Mouse (Mus musculus): ENCODE data around the gene Tmem176b. TPM values are rescaled to one million over a fixed set of nuclear protein-coding genes. Genes with fewer than 3 reads are reported as not detected.
A peak's percentile ranks its signal among the peaks of the same experiment; 100 is the strongest.
"Not testable (repeated sequence)": the region's sequence is repeated elsewhere in the genome, so short reads cannot be mapped to it uniquely, and the experiment has no call there.

The Tmem176b gene
- total RNA-seq (2014; rRNA removed) = 81.9 and 108 TPM in 2 replicates
- polyA plus RNA-seq (2015; fragmentation: Nextera tagmentation; extraction: Ambion mirVana) = 148 and 152 TPM in 2 replicates

GRCm38 (mm10) chr6:48840973-48841625 is at the start of gene Tmem176b:
Tmem176b (minus strand) TSS chr6:48841496.
- Histone ChIP-seq H3K9ac (replicated peaks; ENCODE audit: low read length) (peak within 1 kb of the TSS; percentile 51), H3K4me3 (ENCODE audit: low read length) (peak within 1 kb of the TSS; percentile 34), H3K27ac (peak within 1 kb of the TSS; percentile 85), H3K36me3 (ENCODE audit: insufficient read depth, low read length) (no peaks in the 10 kb centered on the region), H3K9me3 (ENCODE audit: low read length) (no peaks in the 10 kb centered on the region), H3K4me1 (ENCODE audit: insufficient read depth, low read length) (peaks cover 11% of the 10 kb centered on the region), H3K4me2 (ENCODE audit: low read depth, low read length) (peak within 1 kb of the TSS; percentile 62), H3K27me3 (ENCODE audit: insufficient read depth, low read length) (no peaks in the 10 kb centered on the region)
- WGBS = 9% methylated on average over 6 of the region's 6 CpGs
- TF ChIP-seq CTCF (IDR thresholded peaks at IDR 0.05; ENCODE audit: low read depth) = no peak
- ATAC-seq = peak; percentile 94
- peak; percentile 95 for DNase-seq (ENCODE audit: low spot score)

GRCm38 (mm10) chr6:48876510-48877135 is 35.3 kb upstream of the Tmem176b start:
- Histone ChIP-seq H3K36me3 (ENCODE audit: insufficient read depth, low read length) (no peaks in the 10 kb centered on the region), H3K4me2 (ENCODE audit: low read depth, low read length) (no peak overlapping the region), H3K9me3 (ENCODE audit: low read length) (no peaks in the 10 kb centered on the region), H3K4me3 (ENCODE audit: low read length) (no peak overlapping the region), H3K27ac (no peak overlapping the region), H3K9ac (replicated peaks; ENCODE audit: low read length) (no peak overlapping the region), H3K27me3 (ENCODE audit: insufficient read depth, low read length) (no peaks in the 10 kb centered on the region), H3K4me1 (ENCODE audit: insufficient read depth, low read length) (no peaks in the 10 kb centered on the region)
- peak; percentile 49 for DNase-seq (ENCODE audit: low spot score)
- no peak for ATAC-seq
- no peak for TF ChIP-seq CTCF (IDR thresholded peaks at IDR 0.05; ENCODE audit: low read depth)
- WGBS = 46% methylated on average over 5 of the region's 5 CpGs

- H3K9me3 ChIP-seq (ENCODE audit: low read length) = no peaks in the 10 kb centered on the region
- H3K4me3 ChIP-seq (ENCODE audit: low read length) = no peak overlapping the region
- H3K9ac ChIP-seq (replicated peaks; ENCODE audit: low read length) = no peak overlapping the region
- no peaks in the 10 kb centered on the region for H3K27me3 ChIP-seq (ENCODE audit: insufficient read depth, low read length)
- no peak overlapping the region for H3K27ac ChIP-seq
- no peaks in the 10 kb centered on the region for H3K36me3 ChIP-seq (ENCODE audit: insufficient read depth, low read length)
- 81% methylated on average over 6 of the region's 6 CpGs for WGBS
- no peak overlapping the region for H3K4me2 ChIP-seq (ENCODE audit: low read depth, low read length)
- no peak for TF ChIP-seq CTCF (IDR thresholded peaks at IDR 0.05; ENCODE audit: low read depth)
- H3K4me1 ChIP-seq (ENCODE audit: insufficient read depth, low read length) = no peaks in the 10 kb centered on the region
- DNase-seq (ENCODE audit: low spot score) (no peak), ATAC-seq (no peak)
These were observed 34.2 kb upstream of the Tmem176b start for GRCm38 (mm10) chr6:48875515-48875914.

- WGBS = 82% methylated on average over 4 of the region's 4 CpGs
- no peaks in the 10 kb centered on the region for H3K4me1 ChIP-seq (ENCODE audit: insufficient read depth, low read length)
- H3K27me3 ChIP-seq (ENCODE audit: insufficient read depth, low read length) = no peaks in the 10 kb centered on the region
- no peak for TF ChIP-seq CTCF (IDR thresholded peaks at IDR 0.05; ENCODE audit: low read depth)
- no peak overlapping the region for H3K9ac ChIP-seq (replicated peaks; ENCODE audit: low read length)
- no peaks in the 10 kb centered on the region for H3K9me3 ChIP-seq (ENCODE audit: low read length)
- DNase-seq (ENCODE audit: low spot score) (no peak), ATAC-seq (no peak)
- no peak overlapping the region for H3K4me3 ChIP-seq (ENCODE audit: low read length)
- no peak overlapping the region for H3K4me2 ChIP-seq (ENCODE audit: low read depth, low read length)
- no peaks in the 10 kb centered on the region for H3K36me3 ChIP-seq (ENCODE audit: insufficient read depth, low read length)
- H3K27ac ChIP-seq = no peak overlapping the region
These were observed 33.3 kb upstream of the Tmem176b start for GRCm38 (mm10) chr6:48874576-48874975.

- Histone ChIP-seq H3K27ac (no peak within 1 kb of the TSS), H3K36me3 (ENCODE audit: insufficient read depth, low read length) (no peaks in the 10 kb centered on the region), H3K4me3 (ENCODE audit: low read length) (no peak within 1 kb of the TSS), H3K4me1 (ENCODE audit: insufficient read depth, low read length) (peaks cover under 1% of the 10 kb centered on the region; the same call in 1 of the 2 replicates), H3K4me2 (ENCODE audit: low read depth, low read length) (no peak within 1 kb of the TSS), H3K9ac (replicated peaks; ENCODE audit: low read length) (no peak within 1 kb of the TSS), H3K27me3 (ENCODE audit: insufficient read depth, low read length) (no peaks in the 10 kb centered on the region), H3K9me3 (ENCODE audit: low read length) (no peaks in the 10 kb centered on the region)
- DNase-seq (ENCODE audit: low spot score) = no peak
- no peak for TF ChIP-seq CTCF (IDR thresholded peaks at IDR 0.05; ENCODE audit: low read depth)
- WGBS = 83% methylated on average over 5 of the region's 5 CpGs
- no peak for ATAC-seq
These were observed 31.3 kb upstream of the Tmem176b start, which contains the start of gene Aoc1 for GRCm38 (mm10) chr6:48872596-48872995. Aoc1 (plus strand) TSS chr6:48872896.

DNA sequence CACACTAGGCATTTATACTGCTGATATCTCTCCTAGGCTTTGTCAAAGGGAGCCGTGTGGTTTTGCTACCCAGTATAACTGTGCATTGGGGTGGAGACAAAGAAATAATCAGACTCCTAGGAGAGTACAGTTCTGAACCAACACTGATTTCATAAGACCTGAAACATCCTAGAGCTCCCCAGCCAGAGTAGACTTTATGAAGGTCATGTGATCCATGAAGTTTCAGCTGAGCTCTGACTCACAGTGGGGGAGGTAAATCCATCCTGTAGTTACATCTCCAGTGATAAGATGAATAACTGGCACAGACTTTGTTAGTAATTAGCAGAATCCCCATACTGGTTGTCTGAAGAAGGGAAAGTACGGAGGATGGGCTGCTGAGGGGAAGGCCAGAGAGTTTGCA is 28.5 kb upstream of the Tmem176b start:
- WGBS = 81% methylated on average over 2 of the region's 2 CpGs
- Histone ChIP-seq H3K4me2 (ENCODE audit: low read depth, low read length) (no peak overlapping the region), H3K4me1 (ENCODE audit: insufficient read depth, low read length) (peaks cover 6% of the 10 kb centered on the region; the same call in 1 of the 2 replicates), H3K27ac (no peak overlapping the region), H3K9ac (replicated peaks; ENCODE audit: low read length) (no peak overlapping the region), H3K9me3 (ENCODE audit: low read length) (no peaks in the 10 kb centered on the region), H3K36me3 (ENCODE audit: insufficient read depth, low read length) (no peaks in the 10 kb centered on the region), H3K4me3 (ENCODE audit: low read length) (no peak overlapping the region), H3K27me3 (ENCODE audit: insufficient read depth, low read length) (no peaks in the 10 kb centered on the region)
- TF ChIP-seq CTCF (IDR thresholded peaks at IDR 0.05; ENCODE audit: low read depth) = no peak
- ATAC-seq = no peak
- DNase-seq (ENCODE audit: low spot score) = no peak

- ATAC-seq (no peak), DNase-seq (ENCODE audit: low spot score) (no peak)
- Histone ChIP-seq H3K9me3 (ENCODE audit: low read length) (no peaks in the 10 kb centered on the region), H3K27me3 (ENCODE audit: insufficient read depth, low read length) (no peaks in the 10 kb centered on the region), H3K4me2 (ENCODE audit: low read depth, low read length) (no peak overlapping the region), H3K9ac (replicated peaks; ENCODE audit: low read length) (no peak overlapping the region), H3K4me1 (ENCODE audit: insufficient read depth, low read length) (peaks cover 6% of the 10 kb centered on the region; the same call in 1 of the 2 replicates), H3K27ac (no peak overlapping the region), H3K4me3 (ENCODE audit: low read length) (no peak overlapping the region), H3K36me3 (ENCODE audit: insufficient read depth, low read length) (no peaks in the 10 kb centered on the region)
- WGBS = 26% methylated on average over 4 of the region's 4 CpGs
- no peak for TF ChIP-seq CTCF (IDR thresholded peaks at IDR 0.05; ENCODE audit: low read depth)
These were observed 25.9 kb upstream of the Tmem176b start for GRCm38 (mm10) chr6:48867158-48867557.

DNA sequence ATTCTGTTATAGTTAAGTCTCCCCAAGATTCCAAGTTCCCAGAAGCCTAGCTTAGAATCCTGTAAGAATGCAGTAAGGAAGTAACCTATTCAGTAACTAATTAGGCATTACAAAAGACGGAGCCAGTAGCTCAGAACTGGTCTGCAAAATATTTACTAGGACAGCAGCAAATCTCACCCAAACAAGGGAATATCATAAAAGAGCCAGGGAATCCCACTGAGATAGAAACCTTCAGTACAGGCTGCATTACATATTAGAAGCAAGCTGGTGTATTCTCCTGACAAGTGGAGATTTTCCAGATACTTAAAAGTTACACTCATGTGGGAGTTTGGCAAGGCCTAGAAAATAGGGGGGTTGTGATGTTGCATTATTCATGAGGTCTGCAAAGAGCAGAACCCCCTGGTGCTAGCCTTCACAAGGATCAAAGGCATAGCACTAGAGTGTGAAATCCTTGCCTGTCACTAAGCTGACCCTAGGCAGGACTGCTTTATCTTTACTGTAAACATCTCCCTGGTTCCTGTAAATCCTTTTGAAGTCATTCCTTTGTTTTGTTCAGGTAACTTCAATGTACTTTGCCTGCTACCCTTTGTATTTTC is 25.2 kb upstream of the Tmem176b start:
- not testable (repeated sequence) for H3K9ac ChIP-seq (replicated peaks; ENCODE audit: low read length); H3K9me3 ChIP-seq (ENCODE audit: low read length); H3K4me2 ChIP-seq (ENCODE audit: low read depth, low read length); H3K36me3 ChIP-seq (ENCODE audit: insufficient read depth, low read length); ATAC-seq; H3K4me1 ChIP-seq (ENCODE audit: insufficient read depth, low read length); H3K27ac ChIP-seq; H3K27me3 ChIP-seq (ENCODE audit: insufficient read depth, low read length); H3K4me3 ChIP-seq (ENCODE audit: low read length)
- DNase-seq (ENCODE audit: low spot score) = peak; percentile 48
- WGBS = 6% methylated on average over 1 of the region's 1 CpGs

Measured in hindbrain, postnatal 0 days (tissue).